Mouse (Mus musculus) lung, postnatal 25 days (tissue): Measurements from ENCODE around the gene Zscan4c.
"Not testable (repeated sequence)": the region's sequence is repeated elsewhere in the genome, so short reads cannot be mapped to it uniquely, and the experiment has no call there.

Experiments
- DNase-seq: peaks from one replicate; pipeline ENCODE4 v3.0.0; 2022; ENCODE audit warnings: low spot score

Gene Zscan4c

DNA sequence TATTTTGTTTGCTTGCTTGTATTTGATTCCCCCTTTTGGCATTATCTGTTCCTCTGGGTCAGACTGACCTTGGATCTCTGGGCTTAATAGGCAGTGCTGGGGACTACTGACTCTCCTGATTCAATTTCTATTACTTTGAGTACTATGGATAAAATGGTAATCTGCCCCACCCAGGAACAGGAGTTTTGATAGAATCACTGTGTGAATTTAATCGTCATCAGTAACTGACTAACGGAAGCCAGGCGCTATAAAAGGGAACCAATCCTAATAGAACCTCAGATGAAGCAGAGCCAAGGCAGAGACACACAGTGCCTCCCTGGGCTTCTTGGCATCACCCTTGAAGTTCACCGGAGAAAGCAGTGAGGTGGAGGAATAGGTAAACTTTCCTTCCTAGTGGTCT lies at the start of gene Zscan4c:
Gene Zscan4c, plus strand, starts transcription at position 301 of the 400 bp plus-strand sequence.
- DNase-seq: not testable (repeated sequence)
